Mouse (Mus musculus): ENCODE results near the gene 1810037I17Rik. TPM values are rescaled to one million over a fixed set of nuclear protein-coding genes. Genes with fewer than 3 reads are reported as not detected.
"Not testable (repeated sequence)": the region's sequence is repeated elsewhere in the genome, so short reads cannot be mapped to it uniquely, and the experiment has no call there.

The 1810037I17Rik gene
- total RNA-seq, 2 experiments from 2014 or later, result 52.6 to 57.9 TPM

DNA sequence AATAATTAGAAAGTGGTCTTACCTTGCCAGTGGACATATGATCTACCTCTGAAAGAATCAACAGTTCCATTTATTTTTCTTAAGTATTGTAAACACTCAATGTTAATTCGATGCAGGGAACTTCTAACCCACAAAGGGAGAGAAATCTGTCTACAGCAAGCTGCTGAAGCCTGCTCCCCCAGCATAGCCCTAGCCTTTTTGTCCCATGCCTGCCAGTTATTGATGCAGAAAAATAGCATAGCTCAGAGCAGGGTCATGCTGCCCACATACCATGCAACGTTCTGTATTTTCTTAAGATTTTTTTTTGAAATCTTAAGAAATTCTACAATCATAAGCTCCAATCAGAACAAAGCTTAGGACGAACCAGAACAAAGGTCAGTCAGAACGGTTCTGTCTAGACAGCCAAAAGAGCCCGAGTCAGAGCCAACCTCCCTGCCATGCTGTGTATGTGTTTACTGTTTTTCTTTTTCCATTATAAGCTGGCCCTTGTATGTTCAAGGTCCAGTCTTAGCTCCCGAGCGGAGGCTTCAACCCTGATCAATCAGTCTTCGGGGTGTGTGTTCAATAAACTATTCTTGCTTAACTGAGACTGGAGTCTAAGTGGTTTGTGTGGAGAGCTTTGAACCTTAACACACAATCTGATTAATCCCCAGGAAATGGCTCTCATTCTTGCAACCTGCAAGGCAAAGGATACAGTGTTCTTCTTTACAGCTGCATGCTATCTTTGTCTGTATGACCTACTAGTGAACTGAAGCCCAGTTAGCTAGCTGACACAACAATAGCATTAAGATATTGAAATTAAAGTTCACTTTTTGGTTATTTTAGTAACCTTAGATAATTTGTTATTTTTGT, 2.1 kb upstream of the 1810037I17Rik start:
- intact Hi-C loops (cut with DNase I), result no loop called here
- no peak for DNase-seq (ENCODE audit: low spot score in 2 of 2)

GRCm38 (mm10) chr3:122923147-122923546, 856 bp upstream of the 1810037I17Rik start:
- intact Hi-C loops (cut with DNase I), result no loop called here
- no peak for DNase-seq (ENCODE audit: low spot score in 2 of 2)

GRCm38 (mm10) chr3:122929723-122930122, 5.7 kb downstream of the 1810037I17Rik start:
- intact Hi-C loops (cut with DNase I), result no loop called here
- DNase-seq (ENCODE audit: low spot score in 2 of 2), result peak; percentile 34 to 35

GRCm38 (mm10) chr3:122932466-122932865, 8.5 kb downstream of the 1810037I17Rik start:
- intact Hi-C loops (cut with DNase I), result no loop called here
- DNase-seq (ENCODE audit: low spot score in 2 of 2), result no peak

DNA sequence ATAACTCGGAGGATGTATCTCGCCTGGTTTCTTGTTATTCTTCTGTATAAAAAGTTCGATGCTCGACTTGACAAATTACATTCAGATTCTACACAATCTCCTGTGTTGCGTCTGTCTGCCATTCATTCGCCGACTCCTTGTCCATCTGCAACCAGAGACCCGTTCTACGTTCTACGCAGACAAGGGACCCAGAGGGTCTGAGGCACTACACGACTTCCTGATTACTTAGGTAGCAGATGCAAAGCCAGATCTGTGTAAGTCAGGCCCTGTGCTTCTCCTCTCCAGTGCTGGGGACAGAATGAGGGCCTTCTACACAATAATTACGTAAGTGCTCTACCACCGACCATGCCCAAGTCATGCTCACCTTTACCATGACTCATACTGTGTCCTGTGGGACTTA, 13.2 kb downstream of the 1810037I17Rik start:
- DNase-seq (ENCODE audit: low spot score in 2 of 2), result not testable (repeated sequence)
- intact Hi-C loops (cut with DNase I), result loop anchor here (5.0 kb wide), 1 partner anchor 165 kb away; no protein-coding TSS in a partner anchor

- intact Hi-C loops (cut with DNase I), result loop anchor here (2.0 to 5.0 kb wide), 2 partner anchors 163 to 220 kb away; no protein-coding TSS in a partner anchor
- peak; percentile 58 to 63 for DNase-seq (ENCODE audit: low spot score in 2 of 2)
Observed at GRCm38 (mm10) chr3:122939215-122939614, 15.2 kb downstream of the 1810037I17Rik start.

GRCm38 (mm10) chr3:122943387-122943890, 19.4 kb downstream of the 1810037I17Rik start:
- no peak for DNase-seq (ENCODE audit: low spot score in 2 of 2)
- intact Hi-C loops (cut with DNase I), result loop anchor here (5.0 kb wide), 1 partner anchor 39 kb away; the partner anchor contains the start of gene Usp53

DNA sequence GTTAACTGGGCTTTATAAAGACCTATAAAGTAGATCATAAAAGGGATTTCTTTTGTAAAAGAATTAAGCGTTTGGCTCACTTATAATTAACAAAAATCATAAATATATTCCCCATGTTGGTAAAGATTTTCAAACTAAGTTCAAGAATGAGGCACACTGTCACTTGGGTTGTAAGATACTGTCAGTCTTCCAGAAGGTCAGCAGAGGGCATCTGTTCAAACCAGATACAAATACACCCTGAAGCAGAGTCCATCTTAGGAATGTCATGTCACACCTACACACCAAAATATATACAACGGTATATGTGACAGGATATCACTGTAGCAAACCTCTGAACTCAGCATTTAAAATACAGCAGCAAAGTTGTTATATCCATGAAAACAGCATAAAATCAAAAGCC, 26.1 kb downstream of the 1810037I17Rik start:
- no peak for DNase-seq (ENCODE audit: low spot score in 2 of 2)
- intact Hi-C loops (cut with DNase I), result no loop called here

DNA sequence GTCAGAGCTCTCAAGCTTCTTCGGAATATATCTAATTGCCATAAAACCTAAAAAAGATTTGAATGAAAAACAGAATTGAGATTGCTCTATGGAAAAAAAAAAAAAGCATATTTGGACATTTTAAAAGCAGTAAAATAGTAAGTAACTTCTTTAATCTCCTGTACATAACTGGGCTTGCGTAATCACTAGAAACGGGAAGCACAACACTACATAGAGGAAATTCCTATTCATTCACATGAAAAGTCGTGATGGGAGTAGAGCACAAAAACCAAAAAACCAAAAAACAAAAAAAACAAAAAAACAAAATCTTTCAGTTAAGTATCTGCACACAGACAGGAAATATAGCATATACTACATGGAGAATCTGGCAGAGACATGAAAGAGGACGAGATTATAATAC, 40.3 kb downstream of the 1810037I17Rik start:
- intact Hi-C loops (cut with DNase I), result no loop called here
- DNase-seq (ENCODE audit: low spot score in 2 of 2), result no peak

DNA sequence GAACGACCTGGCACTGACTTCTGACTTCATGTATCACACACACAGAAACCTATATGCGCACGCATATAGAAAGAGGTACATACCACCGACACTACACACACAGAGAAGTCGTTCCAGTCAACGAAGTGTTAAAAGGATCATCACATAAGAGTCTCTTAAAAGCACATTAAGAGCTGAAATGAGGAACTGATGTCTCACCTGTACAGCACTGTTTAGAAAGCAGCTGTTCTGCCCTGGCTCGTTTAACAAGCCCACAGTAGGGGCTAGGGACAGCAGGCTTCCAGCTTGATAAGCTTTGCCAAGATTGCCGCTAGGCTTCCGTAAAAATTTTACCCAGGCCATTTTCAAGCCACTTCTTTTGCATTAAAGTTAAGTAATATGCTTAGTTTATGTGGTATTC, 44.4 kb downstream of the 1810037I17Rik start:
- intact Hi-C loops (cut with DNase I), result no loop called here
- DNase-seq (ENCODE audit: low spot score in 2 of 2), result no peak

DNA sequence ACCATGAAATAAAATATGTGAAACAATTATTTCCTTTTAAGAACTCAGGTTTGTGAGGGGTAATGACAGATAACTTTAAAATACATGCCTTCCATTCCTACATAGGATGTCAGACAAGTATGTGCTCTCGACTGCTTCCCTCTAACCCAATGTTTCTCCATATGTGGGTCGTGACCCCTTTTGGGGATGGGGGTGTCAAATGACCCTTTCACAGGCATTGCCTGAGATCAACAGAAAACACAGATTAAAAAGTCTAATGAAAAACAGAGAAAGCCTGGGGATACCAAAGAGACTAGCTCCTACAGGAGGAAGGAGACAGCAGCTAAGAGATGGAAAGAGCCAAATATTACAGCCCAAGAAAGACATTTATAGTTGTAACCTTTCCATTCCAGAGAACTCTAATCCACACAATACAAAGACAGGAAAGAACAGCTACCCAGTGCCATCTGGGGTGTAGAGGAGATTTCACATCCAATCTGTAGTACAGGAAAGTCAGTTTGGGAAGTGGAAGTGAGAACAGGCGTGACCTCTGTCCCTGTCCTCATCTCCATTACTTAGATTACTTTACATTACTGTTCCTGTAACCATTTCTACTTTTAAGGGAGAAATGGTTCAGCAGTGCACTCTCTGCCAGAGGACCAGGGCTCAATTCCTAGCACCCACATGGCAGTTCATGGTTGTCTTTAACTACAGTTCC, 48.3 kb downstream of the 1810037I17Rik start:
- intact Hi-C loops (cut with DNase I), result no loop called here
- DNase-seq (ENCODE audit: low spot score in 2 of 2), result no peak

- DNase-seq (ENCODE audit: low spot score in 2 of 2), result no peak
- intact Hi-C loops (cut with DNase I), result no loop called here
Observed at GRCm38 (mm10) chr3:122974833-122975232, 50.8 kb downstream of the 1810037I17Rik start.

- intact Hi-C loops (cut with DNase I), result no loop called here
- DNase-seq (ENCODE audit: low spot score in 2 of 2), result no peak
Observed at GRCm38 (mm10) chr3:122975363-122975762, 51.4 kb downstream of the 1810037I17Rik start.

Other genes with a start within 250 kb of the 1810037I17Rik start
- 10 to 100 TPM; 11.1 to 11.2 TPM for gene Pde5a, start 195.3 kb upstream of the 1810037I17Rik start, total RNA-seq (2021)
- not detected for gene Fabp2, start 29.1 kb upstream of the 1810037I17Rik start, total RNA-seq (2021)
- not detected for gene Gm10959, start 4.8 kb upstream of the 1810037I17Rik start, total RNA-seq (2021)
- 10 to 100 TPM; 18.4 to 21.8 TPM for gene Usp53, start 60.3 kb downstream of the 1810037I17Rik start, total RNA-seq (2021)
- not detected for gene Myoz2, start 110.8 kb downstream of the 1810037I17Rik start, total RNA-seq (2021)